Mouse (Mus musculus) thymus, adult 2 months (tissue): Measurements from ENCODE around the gene Lbx2. TPM values are rescaled to one million over a fixed set of nuclear protein-coding genes. Genes with fewer than 3 reads are reported as not detected.

Experiments used
- DNase-seq: peaks from one replicate; pipeline ENCODE4 v3.0.0; 2021
- H3K27ac ChIP-seq: fragments of 200-500 bp; 2 replicates; pipeline ENCODE4 v1.5.1; 2012; ENCODE audit warnings: low read length, control low read depth; ENCODE audit not compliant: control insufficient read depth, insufficient read depth
- H3K27me3 ChIP-seq: fragments of 200-500 bp; 2 replicates; pipeline ENCODE4 v1.6.1; 2012; ENCODE audit warnings: mild to moderate bottlenecking, low read length, moderate library complexity, mixed read lengths; ENCODE audit not compliant: control insufficient read depth, insufficient read depth
- H3K36me3 ChIP-seq: fragments of 200-500 bp; 2 replicates; pipeline ENCODE4 v1.6.1; 2012; ENCODE audit warnings: mild to moderate bottlenecking, low read length, moderate library complexity; ENCODE audit not compliant: control insufficient read depth, insufficient read depth
- H3K4me1 ChIP-seq: fragments of 200-500 bp; replicated peaks from 2 replicates; pipeline ENCODE4 v1.6.1; 2012; ENCODE audit warnings: low read length; ENCODE audit not compliant: control insufficient read depth, insufficient read depth
- H3K4me3 ChIP-seq: fragments of 200-500 bp; 2 replicates; pipeline ENCODE4 v1.5.1; 2012; ENCODE audit warnings: mild to moderate bottlenecking, low read length, control low read depth, moderate library complexity; ENCODE audit not compliant: control insufficient read depth, insufficient read depth
- CTCF ChIP-seq: fragments of 200-500 bp; IDR thresholded peaks from 2 replicates; pipeline ENCODE4 v1.5.1; 2012; ENCODE audit warnings: mild to moderate bottlenecking, control low read depth, low read length, moderate library complexity, borderline replicate concordance; ENCODE audit not compliant: control insufficient read depth, poor library complexity, insufficient read depth; ENCODE audit errors: extremely low read depth
- POLR2A ChIP-seq: fragments of 200-500 bp; IDR thresholded peaks from 2 replicates; pipeline ENCODE4 v1.6.1; 2012; ENCODE audit warnings: mild to moderate bottlenecking, low read length, control low read depth, moderate library complexity; ENCODE audit not compliant: control insufficient read depth, poor library complexity, insufficient read depth; ENCODE audit errors: extremely low read depth
- WGBS: fragments of 180-500 bp; shearing (Covaris S2); methylation state at CpG from one replicate; pipeline ENCODE4 v1.1.7; 2018; 5-methylcytosine and 5-hydroxymethylcytosine counted together
- polyA plus RNA-seq: library from polyadenylated mRNA; depleted of rRNA; stranded (reverse); fragments of >200 nt; gene quantifications from 2 replicates; pipeline ENCODE4 v1.2.3, GENCODE M21; 2012

Lbx2 gene
- polyA plus RNA-seq, 1 experiment = 2.1 TPM

DNA sequence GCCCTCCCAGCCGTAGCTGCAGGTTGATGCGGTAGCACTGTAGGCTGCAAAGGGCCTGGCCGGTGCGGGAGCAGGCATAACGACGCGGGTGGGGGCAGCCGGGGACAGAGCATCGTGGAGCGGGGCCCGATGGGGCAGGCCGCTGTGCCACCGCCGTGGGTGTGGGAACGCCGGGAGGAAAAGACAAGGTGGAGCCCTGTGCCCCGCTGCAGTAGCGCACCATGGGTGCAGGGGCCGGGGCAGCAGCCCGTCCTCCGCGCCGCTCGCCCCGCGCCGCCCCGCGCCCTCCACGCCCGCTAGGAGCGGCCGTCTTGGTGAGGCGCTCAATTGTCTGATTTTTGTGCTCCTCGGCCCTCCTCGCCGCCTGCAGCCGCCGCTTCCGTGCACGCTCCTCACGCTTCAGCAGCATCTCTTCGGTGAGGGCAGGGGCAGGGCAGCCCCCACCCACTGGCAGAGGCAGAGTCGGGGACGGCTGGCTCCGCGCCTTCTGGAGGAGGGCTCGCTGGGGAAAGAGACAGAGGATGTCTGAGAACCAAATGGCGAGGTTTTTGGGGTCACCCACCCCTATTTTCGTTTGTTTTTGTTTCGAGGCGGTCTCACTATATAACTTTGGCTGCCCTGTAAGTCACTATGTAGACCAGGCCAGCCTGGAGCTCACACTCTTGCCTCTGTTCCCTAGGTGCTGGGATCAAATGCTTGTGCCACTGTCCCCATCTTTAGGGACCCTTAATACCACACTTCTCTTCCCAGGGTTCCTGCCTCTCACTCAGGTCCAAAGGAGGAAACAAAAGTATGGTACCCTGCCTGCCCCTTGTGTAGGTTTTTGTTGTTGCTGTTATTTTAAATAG is 35.9 kb downstream of the Lbx2 start:
- TF ChIP-seq CTCF = no peak
- no peak for TF ChIP-seq POLR2A
- Histone ChIP-seq H3K4me1 (peaks cover 30% of the 10 kb centered on the region), H3K4me3 (peak overlapping the region; percentile 89), H3K27me3 (no peaks in the 10 kb centered on the region), H3K36me3 (no peaks in the 10 kb centered on the region), H3K27ac (peak overlapping the region; percentile 70)
- DNase-seq = no peak
- WGBS = 4% methylated on average over 49 of the region's 52 CpGs

DNA sequence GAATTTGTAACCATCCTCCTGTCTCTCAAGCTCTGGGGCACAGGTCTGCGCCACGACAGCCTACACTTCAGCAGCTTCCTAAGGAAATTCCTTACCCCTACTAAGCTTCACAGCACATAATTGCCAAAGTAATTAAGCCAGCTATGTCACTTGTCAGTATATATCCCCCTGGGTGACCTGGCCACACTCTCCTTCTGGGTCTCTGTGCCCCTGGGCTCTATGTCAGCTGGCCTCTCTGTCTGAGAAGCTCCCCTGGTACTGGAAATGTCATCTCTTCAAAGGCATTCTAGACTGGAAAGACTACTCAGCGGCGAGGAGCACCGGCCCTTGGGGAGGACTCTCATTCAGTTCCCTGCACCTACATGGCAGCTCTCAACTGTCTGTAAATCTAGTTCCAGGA is 36.8 kb downstream of the Lbx2 start:
- H3K4me1 ChIP-seq = peaks cover 30% of the 10 kb centered on the region
- no peak overlapping the region for H3K4me3 ChIP-seq
- no peak overlapping the region for H3K27ac ChIP-seq
- no peaks in the 10 kb centered on the region for H3K27me3 ChIP-seq
- WGBS = 95% methylated on average over 5 of the region's 5 CpGs
- TF ChIP-seq CTCF (no peak), POLR2A (no peak)
- no peaks in the 10 kb centered on the region for H3K36me3 ChIP-seq
- no peak for DNase-seq

DNA sequence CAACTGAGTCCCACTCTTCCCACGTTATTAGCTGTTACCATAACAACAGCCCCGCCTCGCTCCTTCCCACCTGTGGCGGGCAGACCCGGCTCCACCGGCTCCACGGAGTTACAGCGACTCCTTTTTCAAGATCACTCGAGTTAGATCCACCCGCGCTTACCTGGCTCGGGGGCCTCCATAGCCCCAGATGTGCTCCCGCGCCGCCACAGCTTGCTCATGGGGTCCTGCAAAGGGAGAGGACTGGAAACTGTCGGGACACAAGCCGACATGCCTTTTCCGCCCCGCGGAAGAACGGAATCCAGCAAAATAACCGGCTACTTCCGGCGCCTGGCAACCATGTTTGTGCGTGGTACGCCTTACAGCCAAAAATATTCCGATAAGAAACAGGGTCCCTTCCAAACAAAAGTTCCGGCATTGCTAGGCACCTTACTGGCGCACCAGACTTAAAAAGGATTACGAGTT is 38.7 kb downstream of the Lbx2 start:
- WGBS = under 1% methylated on average over 30 of the region's 30 CpGs
- H3K27me3 ChIP-seq = no peaks in the 10 kb centered on the region
- no peak overlapping the region for H3K27ac ChIP-seq
- peak overlapping the region; percentile 99 for H3K4me3 ChIP-seq
- H3K36me3 ChIP-seq = no peaks in the 10 kb centered on the region
- peaks cover 21% of the 10 kb centered on the region for H3K4me1 ChIP-seq
- DNase-seq = peak; percentile 90
- TF ChIP-seq POLR2A (0 out of 2 replicates have a peak, but pooled peaks have one; percentile 18), CTCF (0 out of 2 replicates have a peak, but pooled peaks have one; percentile 40)

DNA sequence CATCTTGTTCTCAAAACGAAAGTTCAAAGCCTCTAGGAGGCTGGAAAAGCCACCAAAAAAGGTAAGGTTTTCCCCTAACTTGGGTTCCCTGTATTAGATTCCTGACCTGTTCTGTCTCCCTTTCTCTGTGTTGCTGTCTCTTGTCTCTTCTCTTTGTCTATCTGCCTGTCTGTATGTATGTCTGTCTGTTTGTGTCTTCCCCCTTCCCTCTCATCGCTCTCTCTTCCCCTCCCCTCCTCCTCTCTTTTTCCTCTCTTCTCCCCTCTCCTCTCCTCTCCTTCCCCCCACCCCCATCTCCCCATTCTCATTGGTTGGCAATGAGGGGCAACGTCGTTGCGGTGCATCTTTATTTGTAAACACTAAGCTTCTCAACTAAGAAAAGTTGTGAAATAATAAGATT is 39.2 kb downstream of the Lbx2 start, which contains the start of gene Ino80b:
TSS of gene Ino80b (minus strand) at position 101 of the 400 bp plus-strand sequence.
- no peaks in the 10 kb centered on the region for H3K36me3 ChIP-seq
- H3K27me3 ChIP-seq = no peaks in the 10 kb centered on the region
- TF ChIP-seq CTCF = no peak
- no peak for TF ChIP-seq POLR2A
- H3K4me1 ChIP-seq = peaks cover 17% of the 10 kb centered on the region
- 45% methylated on average over 5 of the region's 5 CpGs for WGBS
- H3K4me3 ChIP-seq = peak within 1 kb of the TSS; percentile 99
- H3K27ac ChIP-seq = no peak within 1 kb of the TSS
- no peak for DNase-seq

DNA sequence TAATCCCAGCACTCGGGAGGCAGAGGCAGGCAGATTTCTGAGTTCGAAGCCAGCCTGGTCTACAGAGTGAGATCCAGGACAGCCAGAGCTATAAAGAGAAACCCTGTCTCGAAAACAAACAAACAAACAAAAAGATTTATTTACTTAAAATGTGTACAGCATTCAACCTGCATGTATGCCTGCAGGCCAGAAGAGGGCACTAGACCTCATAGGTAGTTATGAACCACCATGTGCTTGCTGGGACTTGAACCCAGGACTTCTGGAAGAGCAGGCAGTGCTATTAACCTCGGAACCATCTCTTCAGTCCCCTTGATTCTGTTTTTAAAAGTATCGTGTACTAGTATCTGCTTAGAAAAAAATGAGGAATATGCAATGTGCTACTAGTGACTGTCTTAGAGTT is 41.3 kb downstream of the Lbx2 start:
- DNase-seq = no peak
- Histone ChIP-seq H3K27me3 (no peaks in the 10 kb centered on the region), H3K4me3 (no peak overlapping the region), H3K36me3 (no peaks in the 10 kb centered on the region), H3K27ac (no peak overlapping the region), H3K4me1 (peaks cover 9% of the 10 kb centered on the region)
- 97% methylated on average over 5 of the region's 5 CpGs for WGBS
- no peak for TF ChIP-seq POLR2A
- TF ChIP-seq CTCF = no peak

DNA sequence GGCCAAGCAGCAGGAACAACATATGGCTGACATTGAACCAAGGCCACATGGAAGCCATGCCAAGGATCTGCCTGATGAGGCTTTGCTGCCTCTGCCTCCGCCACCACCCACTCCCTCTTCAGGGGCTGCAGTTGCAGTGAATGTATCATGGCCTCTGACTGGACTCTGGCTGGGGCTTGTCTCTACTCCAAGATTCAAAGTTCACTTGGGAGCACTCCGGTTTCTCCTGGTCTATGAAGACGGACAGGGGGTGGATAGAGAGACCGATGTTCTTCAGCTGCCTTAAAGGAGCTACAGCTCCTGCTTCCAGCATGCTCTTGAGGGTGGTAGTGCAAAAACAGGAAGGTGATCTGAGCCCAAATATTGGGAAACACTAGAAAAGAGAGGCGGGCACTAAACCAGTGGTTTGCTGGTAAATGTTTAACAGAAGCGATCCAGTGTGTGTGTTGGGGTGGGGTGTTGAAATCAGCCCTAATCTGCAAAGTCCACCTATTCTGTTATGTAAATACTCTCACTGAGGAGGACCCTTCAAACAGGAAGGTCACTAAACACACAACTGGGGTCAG is 45.4 kb downstream of the Lbx2 start:
- H3K27ac ChIP-seq = no peak overlapping the region
- H3K27me3 ChIP-seq = peaks cover 5% of the 10 kb centered on the region
- WGBS = 74% methylated on average over 6 of the region's 6 CpGs
- H3K4me3 ChIP-seq = no peak overlapping the region
- DNase-seq = no peak
- TF ChIP-seq CTCF = no peak
- no peak for TF ChIP-seq POLR2A
- no peaks in the 10 kb centered on the region for H3K36me3 ChIP-seq
- peaks cover 5% of the 10 kb centered on the region; the same call in 1 of the 2 replicates for H3K4me1 ChIP-seq
